In genomic region chr17:28518615-28519071, GRCm38 (mm10) we compare ENCODE assay signal across 9 mouse cellular contexts. TPM values are rescaled to one million over a fixed set of nuclear protein-coding genes. Genes with fewer than 3 reads are reported as not detected.
A peak's percentile ranks its signal among the peaks of the same experiment; 100 is the strongest.
DNase-seq lines count a peak whose midpoint lies in the region; ATAC-seq and TF ChIP-seq lines count a peak whose summit lies in the region.
"Had no signal": no experiment of that assay in that cellular context is flagged by ENCODE, and none has a peak within 500 bp of the region (broad histone marks: within the 10 kb centered on the region; RNA-seq: fewer than 3 reads in every experiment).

No protein-coding gene starts in this region.

- H3K9me3 ChIP-seq in heart, embryonic 16.5 days (replicated peaks; ENCODE audit: control insufficient read depth, low read length): no peaks in the 10 kb centered on the region
- no peaks in the 10 kb centered on the region for H3K9me3 ChIP-seq in limb, embryonic 11.5 days (ENCODE audit: control insufficient read depth, low read length)

- H3K27me3 ChIP-seq in heart, embryonic 16.5 days (ENCODE audit: control insufficient read depth, insufficient read depth, low read length): peaks cover 13% of the 10 kb centered on the region
- 0 out of 2 replicates have a peak, but pooled peaks cover 14% of the 10 kb centered on the region for H3K27me3 ChIP-seq in limb, embryonic 11.5 days (ENCODE audit: control insufficient read depth, insufficient read depth, low read length)
- no peaks in the 10 kb centered on the region for H3K27me3 ChIP-seq in myocyte (ENCODE audit: control insufficient read depth, insufficient read depth, insufficient read length)

- H3K36me3 ChIP-seq in heart, embryonic 16.5 days (ENCODE audit: control insufficient read depth, insufficient read depth): no peaks in the 10 kb centered on the region
- no peaks in the 10 kb centered on the region for H3K36me3 ChIP-seq in limb, embryonic 11.5 days (ENCODE audit: control insufficient read depth, insufficient read depth, low read length)
- no peaks in the 10 kb centered on the region for H3K36me3 ChIP-seq in myocyte (ENCODE audit: control insufficient read depth, insufficient read depth)

- peak; percentile 80 to 84 for DNase-seq in heart, adult 18-20 months
- no peak for DNase-seq in heart, postnatal 4 days
- DNase-seq in limb, embryonic 11.5 days (ENCODE audit: low spot score): no peak
- no peak for DNase-seq in left cerebral cortex, adult 8-10 months (ENCODE audit: low spot score in 2 of 2)

- H3K79me2 ChIP-seq in myocyte (ENCODE audit: control insufficient read depth, insufficient read depth): no peaks in the 10 kb centered on the region

- 38% methylated on average over 8 of the region's 8 CpGs for WGBS in heart, embryonic 16.5 days
- WGBS in limb, embryonic 11.5 days: 21% methylated on average over 8 of the region's 8 CpGs

- H3K9ac ChIP-seq in heart, embryonic 16.5 days (ENCODE audit: low read length): peak overlapping the region; percentile 65
- H3K9ac ChIP-seq in limb, embryonic 11.5 days (ENCODE audit: low read length): peak overlapping the region; percentile 61; the same call in 1 of the 2 replicates

- H3K4me1 ChIP-seq in heart, embryonic 16.5 days (ENCODE audit: control insufficient read depth, insufficient read depth, low read length): peaks cover 40% of the 10 kb centered on the region
- H3K4me1 ChIP-seq in limb, embryonic 11.5 days (ENCODE audit: control insufficient read depth, insufficient read depth, low read length): peaks cover 5% of the 10 kb centered on the region

- peak overlapping the region; percentile 94 for H3K27ac ChIP-seq in heart, embryonic 16.5 days (ENCODE audit: low read length)
- no peak overlapping the region for H3K27ac ChIP-seq in limb, embryonic 11.5 days (replicated peaks; ENCODE audit: low read depth, low read length)

- H3ac ChIP-seq in myocyte (ENCODE audit: control insufficient read depth, insufficient read length): no peak overlapping the region

- TF ChIP-seq POLR2A in myocyte (IDR thresholded peaks at IDR 0.05; ENCODE audit: insufficient read length, low read depth): no peak

- H3K4me3 ChIP-seq in heart, embryonic 16.5 days (ENCODE audit: low read length): peak overlapping the region; percentile 57
- peak overlapping the region; percentile 43 for H3K4me3 ChIP-seq in limb, embryonic 11.5 days (ENCODE audit: low read depth, low read length)
- no peak overlapping the region for H3K4me3 ChIP-seq in myocyte

- ATAC-seq in common myeloid progenitor, adult 5-6 weeks (replicated peaks; ENCODE audit: low read depth, poor library complexity, severe bottlenecking): peak; percentile 16; the same call in 1 of the 2 replicates
- ATAC-seq in heart, embryonic 16.5 days (replicated peaks; ENCODE audit: extremely low read depth, insufficient read depth, low FRiP score): peak; percentile 0; the same call in 1 of the 2 replicates
- no peak for ATAC-seq in limb, embryonic 11.5 days (ENCODE audit: insufficient number of reproducible peaks, low FRiP score, low TSS enrichment, low read depth)
- no peak for ATAC-seq in monocyte, adult 5-6 weeks (replicated peaks; ENCODE audit: insufficient number of reproducible peaks, low FRiP score, low TSS enrichment, poor library complexity, severe bottlenecking)

- H3K4me2 ChIP-seq in heart, embryonic 16.5 days (ENCODE audit: low read depth, low read length): peak overlapping the region; percentile 91
- H3K4me2 ChIP-seq in limb, embryonic 11.5 days (ENCODE audit: low read depth, severe bottlenecking): peak overlapping the region; percentile 91; the same call in 1 of the 2 replicates
- peak overlapping the region; percentile 96 for H3K4me2 ChIP-seq in myocyte (ENCODE audit: low read depth)

TF ChIP-seq in myocyte, 11 proteins besides CTCF, POLR2A, EP300 and RAD21:
- TF ChIP-seq CEBPB (IDR thresholded peaks at IDR 0.05; ENCODE audit: insufficient read depth, poor library complexity, severe bottlenecking): no peak
- no peak for TF ChIP-seq SRF (IDR thresholded peaks at IDR 0.05; ENCODE audit: control insufficient read depth, insufficient read length, low read depth)
- TF ChIP-seq MYOD1 (IDR thresholded peaks at IDR 0.05; ENCODE audit: control insufficient read depth in 1 of 3, insufficient read length in 2 of 3, low read depth in 2 of 3): no peak

RNA-seq across cellular contexts. Expression of gene Fkbp5, which starts 1.3 kb away (rescaled TPM):
- 100 to 1,000 TPM in 1 of 2 experiments, 10 to 100 TPM in 1; 65.4 to 103 TPM for total RNA-seq in heart, adult 18-20 months (2021)
- total RNA-seq in heart, postnatal 4 days (2021): 10 to 100 TPM; 21.4 to 22.0 TPM
- 35.0 and 49.6 TPM in 2 replicates for total RNA-seq in common myeloid progenitor, adult 5-6 weeks (2017)
- 34.9 and 54.5 TPM in 2 replicates for polyA plus RNA-seq in heart, embryonic 16.5 days (2015; fragmentation: Nextera tagmentation; extraction: Ambion mirVana)
- 11.6 and 12.2 TPM in 2 replicates for polyA plus RNA-seq in limb, embryonic 11.5 days (2014; fragmentation: Nextera tagmentation; extraction: Ambion mirVana)
- 11.6 TPM for polyA plus RNA-seq in myocyte (2012; fragmentation: generic; extraction: Trizol)
- 9.1 to 23.2 TPM (median 11.9 TPM) in 3 replicates for total RNA-seq in monocyte, adult 5-6 weeks (2017)
- total RNA-seq in left cerebral cortex, adult 8-10 months (2022): 10 to 100 TPM; 34.6 to 56.0 (median 46.5) TPM

RNA-seq across cellular contexts. Expression of gene Armc12, which starts 12.0 kb away (rescaled TPM):
- total RNA-seq in heart, adult 18-20 months (2021): not detected
- not detected for total RNA-seq in heart, postnatal 4 days (2021)
- not detected in 2 replicates for total RNA-seq in common myeloid progenitor, adult 5-6 weeks (2017)
- polyA plus RNA-seq in heart, embryonic 16.5 days (2015; fragmentation: Nextera tagmentation; extraction: Ambion mirVana): not detected in 2 replicates
- polyA plus RNA-seq in limb, embryonic 11.5 days (2014; fragmentation: Nextera tagmentation; extraction: Ambion mirVana): not detected in 2 replicates
- not detected for polyA plus RNA-seq in myocyte (2012; fragmentation: generic; extraction: Trizol)
- total RNA-seq in monocyte, adult 5-6 weeks (2017): 2.2 TPM in 1 of 3 replicates, not detected in the others
- total RNA-seq in left cerebral cortex, adult 8-10 months (2022): not detected
- total RNA-seq: neutrophil, adult 5-6 weeks had no signal

RNA-seq across cellular contexts. Expression of gene Clpsl2, which starts 30.6 kb away (rescaled TPM):
- total RNA-seq in heart, adult 18-20 months (2021): not detected
- total RNA-seq in heart, postnatal 4 days (2021): not detected
- not detected in 2 replicates for total RNA-seq in common myeloid progenitor, adult 5-6 weeks (2017)
- polyA plus RNA-seq in heart, embryonic 16.5 days (2015; fragmentation: Nextera tagmentation; extraction: Ambion mirVana): not detected in 2 replicates
- not detected in 2 replicates for polyA plus RNA-seq in limb, embryonic 11.5 days (2014; fragmentation: Nextera tagmentation; extraction: Ambion mirVana)
- not detected for polyA plus RNA-seq in myocyte (2012; fragmentation: generic; extraction: Trizol)
- total RNA-seq in monocyte, adult 5-6 weeks (2017): not detected in 3 replicates
- not detected for total RNA-seq in left cerebral cortex, adult 8-10 months (2022)
- total RNA-seq: neutrophil, adult 5-6 weeks had no signal

RNA-seq across cellular contexts. Expression of gene Clps, which starts 41.9 kb away (rescaled TPM):
- not detected for total RNA-seq in heart, adult 18-20 months (2021)
- total RNA-seq in heart, postnatal 4 days (2021): not detected
- total RNA-seq in common myeloid progenitor, adult 5-6 weeks (2017): not detected in 2 replicates
- 2.2 TPM in 1 of 2 replicates, not detected in the other for polyA plus RNA-seq in heart, embryonic 16.5 days (2015; fragmentation: Nextera tagmentation; extraction: Ambion mirVana)
- not detected in 2 replicates for polyA plus RNA-seq in limb, embryonic 11.5 days (2014; fragmentation: Nextera tagmentation; extraction: Ambion mirVana)
- not detected for polyA plus RNA-seq in myocyte (2012; fragmentation: generic; extraction: Trizol)
- total RNA-seq in monocyte, adult 5-6 weeks (2017): not detected in 3 replicates
- not detected for total RNA-seq in left cerebral cortex, adult 8-10 months (2022)
- total RNA-seq: neutrophil, adult 5-6 weeks had no signal

RNA-seq across cellular contexts. Expression of gene Lhfpl5, which starts 56.8 kb away (rescaled TPM):
- total RNA-seq in heart, adult 18-20 months (2021): not detected
- not detected for total RNA-seq in heart, postnatal 4 days (2021)
- not detected in 2 replicates for total RNA-seq in common myeloid progenitor, adult 5-6 weeks (2017)
- polyA plus RNA-seq in heart, embryonic 16.5 days (2015; fragmentation: Nextera tagmentation; extraction: Ambion mirVana): 0.14 and 0.39 TPM in 2 replicates
- 0.26 and 0.36 TPM in 2 replicates for polyA plus RNA-seq in limb, embryonic 11.5 days (2014; fragmentation: Nextera tagmentation; extraction: Ambion mirVana)
- polyA plus RNA-seq in myocyte (2012; fragmentation: generic; extraction: Trizol): 0.04 TPM
- total RNA-seq in monocyte, adult 5-6 weeks (2017): not detected in 3 replicates
- 1 to 10 TPM; 4.0 to 6.1 (median 5.3) TPM for total RNA-seq in left cerebral cortex, adult 8-10 months (2022)
- total RNA-seq: neutrophil, adult 5-6 weeks had no signal

Comparison
In these comparisons a context has a peak if more than half of its experiments do, and no peak if none do; other contexts are left out.
1. DNase-seq: peak in heart, adult 18-20 months (2 of 2); none in heart, postnatal 4 days (single experiment), limb, embryonic 11.5 days (single experiment) and left cerebral cortex, adult 8-10 months (0 of 2).
2. ATAC-seq: peak in common myeloid progenitor, adult 5-6 weeks (single experiment) and heart, embryonic 16.5 days (single experiment); none in limb, embryonic 11.5 days (single experiment) and monocyte, adult 5-6 weeks (single experiment).
3. Peak in every context shown above with its lines, with median percentiles within 50 percentile points of each other: H3K4me2 ChIP-seq.